Mouse (Mus musculus) MEL (cell line): ENCODE results near the gene Ogfod1. TPM values are rescaled to one million over a fixed set of nuclear protein-coding genes. Genes with fewer than 3 reads are reported as not detected.

ENCODE experiments used
- DNase-seq: peaks from one replicate; pipeline ENCODE4 v3.0.0; 2011; ENCODE audit warnings: low read depth, low spot score
- H3K27ac ChIP-seq: 2 replicates; pipeline ENCODE4 v1.5.1; 2012; ENCODE audit warnings: low read depth, mild to moderate bottlenecking, control low read depth, low read length, moderate library complexity; ENCODE audit not compliant: control insufficient read depth
- H3K27me3 ChIP-seq, 2 experiments: fragments of 150-350 bp in 1 of 2; sonication (generic) in 1 of 2; 2 replicates each; pipeline ENCODE4 v1.6.1; 2012; ENCODE audit warnings: low read length in 2 of 2, mild to moderate bottlenecking in 2 of 2, improper control_type of control experiment in 1 of 2, moderate library complexity in 1 of 2; ENCODE audit not compliant: insufficient read depth in 2 of 2, control insufficient read depth in 1 of 2
- H3K36me3 ChIP-seq, 2 experiments: 2 replicates each; pipeline ENCODE4 v1.6.1; 2012 to 2014; ENCODE audit warnings: low read length in 2 of 2, improper control_type of control experiment in 1 of 2, inconsistent platforms in 1 of 2, mild to moderate bottlenecking in 1 of 2; ENCODE audit not compliant: insufficient read depth in 2 of 2, control insufficient read depth in 1 of 2
- H3K4me1 ChIP-seq, 2 experiments: fragments of 150-350 bp in 1 of 2; sonication (generic) in 1 of 2; 2 replicates each; pipeline ENCODE4 v1.6.1; 2012; ENCODE audit warnings: low read length in 2 of 2, improper control_type of control experiment in 1 of 2, mild to moderate bottlenecking in 1 of 2; ENCODE audit not compliant: insufficient read depth in 2 of 2, control insufficient read depth in 1 of 2
- H3K4me3 ChIP-seq, 2 experiments: fragments of 150-350 bp in 1 of 2; sonication (generic) in 1 of 2; 2 replicates each; pipeline ENCODE4 v1.5.1; 2012; ENCODE audit warnings: low read depth in 2 of 2, low read length in 2 of 2, mild to moderate bottlenecking in 2 of 2, moderate library complexity in 2 of 2, control low read depth in 1 of 2, improper control_type of control experiment in 1 of 2; ENCODE audit not compliant: control insufficient read depth in 1 of 2, insufficient read depth in 1 of 2
- H3K79me2 ChIP-seq: 2 replicates; pipeline ENCODE4 v1.6.1; 2012; ENCODE audit warnings: mild to moderate bottlenecking, low read length, moderate library complexity; ENCODE audit not compliant: control insufficient read depth, poor library complexity, insufficient read depth
- H3K9ac ChIP-seq: 2 replicates; pipeline ENCODE4 v1.6.1; 2012; ENCODE audit warnings: low read depth, mild to moderate bottlenecking, control low read depth, low read length, moderate library complexity; ENCODE audit not compliant: control insufficient read depth, poor library complexity, severe bottlenecking
- H3K9me3 ChIP-seq: fragments of 150-350 bp; sonication (generic); replicated peaks from 2 replicates; pipeline ENCODE4 v1.6.1; 2012; ENCODE audit warnings: mild to moderate bottlenecking, low read length, improper control_type of control experiment, moderate library complexity; ENCODE audit not compliant: insufficient read depth
- BHLHE40 ChIP-seq: IDR thresholded peaks from 2 replicates; pipeline ENCODE4 v1.6.1; 2012; ENCODE audit warnings: low read depth, mild to moderate bottlenecking, inconsistent platforms, low read length, improper control_type of control experiment, borderline replicate concordance
- CHD1 ChIP-seq: IDR thresholded peaks from 2 replicates; pipeline ENCODE4 v1.6.1; 2012; ENCODE audit warnings: low read depth, mild to moderate bottlenecking, inconsistent platforms, low read length, improper control_type of control experiment
- CHD2 ChIP-seq: IDR thresholded peaks from 2 replicates; pipeline ENCODE4 v1.6.1; 2011; ENCODE audit warnings: low read length, improper control_type of control experiment
- CTCF ChIP-seq, 3 experiments: IDR thresholded peaks in 2 of 3; conservative IDR thresholded peaks in 1 of 3; 2 replicates each; pipeline ENCODE4 v1.5.1; 2011 to 2012; ENCODE audit warnings: low read length in 3 of 3, low read depth in 2 of 3, mild to moderate bottlenecking in 2 of 3, improper control_type of control experiment in 1 of 3, inconsistent platforms in 1 of 3, mixed read lengths in 1 of 3, moderate library complexity in 1 of 3; ENCODE audit not compliant: control insufficient read depth in 1 of 3, insufficient read depth in 1 of 3, poor library complexity in 1 of 3, severe bottlenecking in 1 of 3
- ELF1 ChIP-seq: IDR thresholded peaks from 2 replicates; pipeline ENCODE4 v1.6.1; 2014; ENCODE audit warnings: low read depth, mild to moderate bottlenecking, inconsistent platforms, low read length, improper control_type of control experiment, moderate library complexity
- EP300 ChIP-seq, 2 experiments: IDR thresholded peaks; 2 replicates each; pipeline ENCODE4 v1.6.1; 2011; ENCODE audit warnings: improper control_type of control experiment in 2 of 2, low read length in 2 of 2, low read depth in 1 of 2, mild to moderate bottlenecking in 1 of 2
- ETS1 ChIP-seq: IDR thresholded peaks from 2 replicates; pipeline ENCODE4 v1.6.1; 2012; ENCODE audit warnings: low read depth, mild to moderate bottlenecking, inconsistent platforms, low read length, improper control_type of control experiment, moderate library complexity
- GABPA ChIP-seq: IDR thresholded peaks from 2 replicates; pipeline ENCODE4 v1.6.1; 2012; ENCODE audit warnings: low read depth, mild to moderate bottlenecking, inconsistent platforms, low read length, improper control_type of control experiment, moderate library complexity
- GATA1 ChIP-seq: IDR thresholded peaks from 2 replicates; pipeline ENCODE4 v1.6.1; 2011; ENCODE audit warnings: low read depth, low read length, improper control_type of control experiment
- JUND ChIP-seq: IDR thresholded peaks from 2 replicates; pipeline ENCODE4 v1.6.1; 2011; ENCODE audit warnings: low read depth, mild to moderate bottlenecking, improper control_type of control experiment, low read length
- KAT2A ChIP-seq: conservative IDR thresholded peaks from 2 replicates; pipeline ENCODE4 v1.6.1; 2012; ENCODE audit warnings: low read depth, low read length, improper control_type of control experiment, inconsistent platforms
- MAX ChIP-seq: IDR thresholded peaks from 2 replicates; pipeline ENCODE4 v1.6.1; 2011; ENCODE audit warnings: low read length, improper control_type of control experiment
- MAZ ChIP-seq: IDR thresholded peaks from 2 replicates; pipeline ENCODE4 v1.6.1; 2012; ENCODE audit warnings: low read depth, mild to moderate bottlenecking, inconsistent platforms, low read length, improper control_type of control experiment
- MEF2A ChIP-seq: IDR thresholded peaks from 2 replicates; pipeline ENCODE4 v1.6.1; 2014; ENCODE audit warnings: low read depth, mild to moderate bottlenecking, inconsistent platforms, low read length, improper control_type of control experiment; ENCODE audit not compliant: poor library complexity, insufficient replicate concordance, severe bottlenecking; ENCODE audit errors: extremely low read depth
- MYB ChIP-seq: IDR thresholded peaks from 2 replicates; pipeline ENCODE4 v1.6.1; 2011; ENCODE audit warnings: mild to moderate bottlenecking, low read depth, low read length, improper control_type of control experiment
- MYC ChIP-seq: IDR thresholded peaks from 2 replicates; pipeline ENCODE4 v1.6.1; 2011; ENCODE audit warnings: low read depth, mild to moderate bottlenecking, low read length, improper control_type of control experiment, moderate library complexity
- NELFE ChIP-seq: IDR thresholded peaks from 2 replicates; pipeline ENCODE4 v1.6.1; 2011; ENCODE audit warnings: low read depth, low read length, improper control_type of control experiment
- NRF1 ChIP-seq: IDR thresholded peaks from 2 replicates; pipeline ENCODE4 v1.6.1; 2014; ENCODE audit warnings: low read depth, mild to moderate bottlenecking, inconsistent platforms, low read length, improper control_type of control experiment, moderate library complexity; ENCODE audit not compliant: poor library complexity, insufficient read depth, severe bottlenecking
- POLR2A ChIP-seq, 2 experiments: IDR thresholded peaks; 2 replicates each; pipeline ENCODE4 v1.6.1; 2011 to 2012; ENCODE audit warnings: low read length in 2 of 2, mild to moderate bottlenecking in 2 of 2, control low read depth in 1 of 2, improper control_type of control experiment in 1 of 2, low read depth in 1 of 2, moderate library complexity in 1 of 2; ENCODE audit not compliant: control insufficient read depth in 1 of 2, insufficient read depth in 1 of 2, poor library complexity in 1 of 2
- POLR2AphosphoS5 ChIP-seq: IDR thresholded peaks from 2 replicates; pipeline ENCODE4 v1.6.1; 2012; ENCODE audit warnings: low read depth, borderline replicate concordance, mild to moderate bottlenecking, inconsistent platforms, low read length, moderate library complexity, mixed read lengths
- RAD21 ChIP-seq: IDR thresholded peaks from 2 replicates; pipeline ENCODE4 v1.6.1; 2011; ENCODE audit warnings: mild to moderate bottlenecking, low read depth, low read length, improper control_type of control experiment
- RCOR1 ChIP-seq: IDR thresholded peaks from 2 replicates; pipeline ENCODE4 v1.6.1; 2012; ENCODE audit warnings: low read depth, mild to moderate bottlenecking, inconsistent platforms, low read length, improper control_type of control experiment
- SIN3A ChIP-seq: IDR thresholded peaks from 2 replicates; pipeline ENCODE4 v1.6.1; 2012; ENCODE audit warnings: low read length, improper control_type of control experiment, inconsistent platforms
- SMC3 ChIP-seq: IDR thresholded peaks from 2 replicates; pipeline ENCODE4 v1.6.1; 2011; ENCODE audit warnings: low read depth, low read length, improper control_type of control experiment
- TAL1 ChIP-seq: IDR thresholded peaks from 2 replicates; pipeline ENCODE4 v1.6.1; 2012; ENCODE audit warnings: mild to moderate bottlenecking, inconsistent platforms, low read length, moderate library complexity, mixed read lengths
- UBTF ChIP-seq: IDR thresholded peaks from 2 replicates; pipeline ENCODE4 v1.6.1; 2012; ENCODE audit warnings: low read depth, mild to moderate bottlenecking, inconsistent platforms, low read length, improper control_type of control experiment, moderate library complexity, borderline replicate concordance; ENCODE audit not compliant: insufficient read depth
- USF1 ChIP-seq: IDR thresholded peaks from 2 replicates; pipeline ENCODE4 v1.6.1; 2014; ENCODE audit warnings: low read depth, mild to moderate bottlenecking, inconsistent platforms, low read length, improper control_type of control experiment, moderate library complexity
- USF2 ChIP-seq, 2 experiments: IDR thresholded peaks; 2 replicates each; pipeline ENCODE4 v1.6.1; 2011 to 2012; ENCODE audit warnings: improper control_type of control experiment in 2 of 2, low read length in 2 of 2, borderline replicate concordance in 1 of 2, inconsistent platforms in 1 of 2, low read depth in 1 of 2, mild to moderate bottlenecking in 1 of 2; ENCODE audit not compliant: insufficient read depth in 1 of 2
- ZC3H11A ChIP-seq: IDR thresholded peaks from 2 replicates; pipeline ENCODE4 v1.6.1; 2012; ENCODE audit warnings: low read depth, mild to moderate bottlenecking, inconsistent platforms, low read length, improper control_type of control experiment
- ZKSCAN1 ChIP-seq: IDR thresholded peaks from 2 replicates; pipeline ENCODE4 v1.6.1; 2012; ENCODE audit warnings: low read depth, mild to moderate bottlenecking, inconsistent platforms, low read length, improper control_type of control experiment, moderate library complexity
- ZMIZ1 ChIP-seq: IDR thresholded peaks from 2 replicates; pipeline ENCODE4 v1.6.1; 2012; ENCODE audit warnings: low read depth, mild to moderate bottlenecking, inconsistent platforms, low read length, improper control_type of control experiment, moderate library complexity
- polyA plus RNA-seq, 2 experiments: library from polyadenylated mRNA; stranded (reverse) in 1 of 2; unstranded in 1 of 2; fragments of >175 nt in 1 of 2; fragments of >200 nt in 1 of 2; gene quantifications; 2 replicates each; pipeline versions ENCODE4 v1.2.1 to v1.2.4; 2012; ENCODE audit warnings: low replicate concordance in 2 of 2, low read depth in 1 of 2; ENCODE audit not compliant: insufficient read length in 2 of 2, insufficient read depth in 1 of 2, missing spikeins in 1 of 2
- total RNA-seq: library from RNA; depleted of rRNA; stranded (reverse); fragments of 300-350 nt; gene quantifications from 2 replicates; pipeline ENCODE4 v1.2.3, GENCODE M21; 2012

Gene Ogfod1
- total and polyA plus RNA-seq, 3 experiments, result 16.3 to 30.0 TPM; not detected in 1

DNA sequence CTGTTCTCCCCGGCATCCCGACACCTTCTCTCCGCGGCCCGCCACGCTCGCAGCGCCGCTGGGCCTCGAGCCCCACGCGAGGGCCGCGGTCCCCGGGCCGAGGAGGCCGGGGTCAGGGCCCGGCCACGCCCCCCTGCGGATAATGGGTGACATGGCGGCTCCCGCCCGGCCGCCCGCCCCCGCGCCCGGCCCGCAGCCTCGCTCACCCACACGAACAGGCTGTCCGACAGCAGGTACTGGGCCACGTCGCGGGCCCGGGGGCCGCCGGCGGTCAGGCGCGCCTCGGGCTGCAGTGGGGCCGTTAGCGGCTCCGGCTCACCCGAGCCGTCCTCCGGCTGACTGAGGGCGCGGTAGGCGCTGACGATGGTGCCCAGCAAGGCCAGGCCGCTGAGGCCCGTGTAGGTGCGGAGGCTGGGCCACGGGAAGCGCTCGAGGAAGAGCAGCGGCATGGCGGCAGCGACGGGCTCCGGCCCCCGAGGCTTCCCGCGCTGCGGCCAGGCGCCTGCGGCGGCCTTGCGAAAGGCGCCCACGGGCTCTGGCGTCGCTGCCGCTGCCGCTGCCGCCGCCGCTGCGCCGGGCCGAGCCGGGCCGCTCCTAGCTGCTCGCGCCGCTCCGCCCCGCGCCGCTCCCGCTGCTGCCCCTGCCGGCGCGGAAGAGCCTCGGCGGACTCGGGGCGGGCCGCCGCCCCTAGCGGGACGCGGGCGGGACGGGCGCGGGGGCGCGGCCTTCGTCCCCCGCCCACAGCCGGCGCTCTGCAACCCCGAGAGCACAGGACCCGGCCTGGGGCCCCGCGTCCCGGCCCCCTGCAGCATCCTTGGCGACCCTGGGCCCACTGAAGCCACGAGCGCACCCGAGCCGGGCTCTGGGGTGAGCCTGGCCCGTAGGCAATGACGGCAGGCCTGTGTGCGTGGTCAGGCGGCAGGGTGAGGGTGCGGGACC lies 24.7 kb upstream of the Ogfod1 start, which contains the start of gene Amfr:
Gene Amfr, minus strand, starts transcription at position 830 of the 939 bp plus-strand sequence.
- peaks cover 16 to 20% of the 10 kb centered on the region in 2 experiments for H3K4me1 ChIP-seq

DNA sequence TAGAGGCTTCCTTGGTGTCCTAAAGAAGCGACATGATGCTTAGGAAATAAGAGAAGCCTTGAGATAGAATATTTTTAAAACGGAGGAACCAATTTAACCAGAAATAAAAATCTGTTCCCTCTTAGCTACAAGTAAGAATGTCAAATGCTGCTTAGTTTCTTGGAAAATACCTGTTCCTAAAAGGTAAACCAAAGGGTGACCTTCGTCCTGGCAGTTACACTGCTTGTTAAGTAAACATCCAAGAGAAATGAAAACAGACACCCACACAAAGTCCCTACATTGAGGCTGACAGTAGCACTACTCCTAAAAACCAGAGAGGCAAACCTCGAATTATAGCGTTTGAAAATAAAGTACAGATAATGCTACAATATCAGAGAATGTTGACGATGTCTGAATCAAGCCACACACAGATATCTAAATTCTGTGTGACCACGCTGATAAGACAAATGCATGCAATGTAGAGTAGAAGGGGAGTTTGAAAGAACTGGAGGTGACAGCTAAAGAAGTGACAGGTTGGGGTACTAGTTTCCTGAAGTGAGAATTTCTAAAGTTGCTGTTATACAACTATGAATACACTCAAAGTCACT lies 23.9 kb upstream of the Ogfod1 start:
- Histone ChIP-seq H3K27me3 (no peaks in the 10 kb centered on the region), H3K27ac (peak overlapping the region; percentile 71), H3K36me3 (peaks cover 0 to 22% of the 10 kb centered on the region in 2 experiments; a peak in 2 of 4 replicates), H3K4me3 (peak overlapping the region; percentile 73 to 78), H3K4me1 (peaks cover 16 to 20% of the 10 kb centered on the region in 2 experiments), H3K79me2 (peaks cover 38% of the 10 kb centered on the region), H3K9me3 (no peaks in the 10 kb centered on the region), H3K9ac (peak overlapping the region; percentile 99)
- DNase-seq, result peak; percentile 57
- no peak for TF ChIP-seq USF2 (IDR thresholded peaks at IDR 0.05; ENCODE audit: borderline replicate concordance in 1 of 2, insufficient read depth in 1 of 2, low read depth in 1 of 2, low read length in 2 of 2)
- TF ChIP-seq CHD1, result no peak
- TF ChIP-seq ZC3H11A, result no peak
- no peak for TF ChIP-seq MEF2A
- TF ChIP-seq GATA1, result peak; percentile 80
- TF ChIP-seq CTCF (IDR thresholded peaks at IDR 0.05 in 2 of 3, conservative IDR thresholded peaks at IDR 0.05 in 1 of 3; ENCODE audit: control insufficient read depth in 1 of 3, insufficient read depth in 1 of 3, low read depth in 2 of 3, low read length in 3 of 3, poor library complexity in 1 of 3, severe bottlenecking in 1 of 3), result no peak
- TF ChIP-seq POLR2A (IDR thresholded peaks at IDR 0.05; ENCODE audit: control insufficient read depth in 1 of 2, insufficient read depth in 1 of 2, low read depth in 1 of 2, low read length in 2 of 2, poor library complexity in 1 of 2), result no peak
- no peak for TF ChIP-seq POLR2AphosphoS5
- 0 out of 2 replicates have a peak, but pooled peaks have one; percentile 12 for TF ChIP-seq ELF1
- TF ChIP-seq RCOR1, result peak; percentile 72
- peak; percentile 60; the same call in 1 of the 2 replicates for TF ChIP-seq ETS1
- no peak for TF ChIP-seq NRF1
- TF ChIP-seq SIN3A, result peak; percentile 79
- peak; percentile 74; the same call in 1 of the 2 replicates for TF ChIP-seq MYC

More for the DNA sequence above, 24.7 kb upstream of the Ogfod1 start, which contains the start of gene Amfr:
- no peaks in the 10 kb centered on the region for H3K27me3 ChIP-seq
- H3K27ac ChIP-seq, result peak within 1 kb of the TSS; percentile 94
- peak within 1 kb of the TSS; percentile 78 to 97 for H3K4me3 ChIP-seq
- H3K36me3 ChIP-seq, result peaks cover 0 to 22% of the 10 kb centered on the region in 2 experiments; a peak in 3 of 4 replicates
- DNase-seq, result peak; percentile 69
- peak within 1 kb of the TSS; percentile 99 for H3K9ac ChIP-seq
- H3K79me2 ChIP-seq, result peaks cover 43% of the 10 kb centered on the region
- no peaks in the 10 kb centered on the region for H3K9me3 ChIP-seq
- TF ChIP-seq ZC3H11A (no peak), MAZ (no peak), USF1 (no peak), MYB (no peak), KAT2A (no peak), SMC3 (no peak), POLR2A (IDR thresholded peaks at IDR 0.05; ENCODE audit: control insufficient read depth in 1 of 2, insufficient read depth in 1 of 2, low read depth in 1 of 2, low read length in 2 of 2, poor library complexity in 1 of 2) (peak; percentile 37; a peak in 1 of 4 replicates), SIN3A (peak; percentile 17; the same call in 1 of the 2 replicates), JUND (no peak), ZKSCAN1 (no peak), USF2 (IDR thresholded peaks at IDR 0.05; ENCODE audit: borderline replicate concordance in 1 of 2, insufficient read depth in 1 of 2, low read depth in 1 of 2, low read length in 2 of 2) (no peak), UBTF (peak; percentile 98; the same call in 1 of the 2 replicates), RCOR1 (no peak), POLR2AphosphoS5 (no peak), BHLHE40 (no peak), MAX (no peak), ZMIZ1 (no peak), MYC (no peak), GABPA (no peak), NELFE (peak; percentile 50), CHD1 (0 out of 2 replicates have a peak, but pooled peaks have one; percentile 12), MEF2A (no peak; the same call in 1 of the 2 replicates), CHD2 (no peak), RAD21 (no peak), EP300 (IDR thresholded peaks at IDR 0.05; ENCODE audit: low read depth in 1 of 2, low read length in 2 of 2) (no peak), CTCF (IDR thresholded peaks at IDR 0.05 in 2 of 3, conservative IDR thresholded peaks at IDR 0.05 in 1 of 3; ENCODE audit: control insufficient read depth in 1 of 3, insufficient read depth in 1 of 3, low read depth in 2 of 3, low read length in 3 of 3, poor library complexity in 1 of 3, severe bottlenecking in 1 of 3) (peak in 2 of 3 experiments; percentile 20 to 48; a peak in 3 of 6 replicates), NRF1 (no peak), ELF1 (no peak), TAL1 (no peak)
